Mouse (Mus musculus) MEL (cell line): ENCODE results near the gene Bbs7. TPM values are rescaled to one million over a fixed set of nuclear protein-coding genes. Genes with fewer than 3 reads are reported as not detected.

Experiments used
- DNase-seq: peaks from one replicate; pipeline ENCODE4 v3.0.0; 2011; ENCODE audit warnings: low read depth, low spot score
- H3K27ac ChIP-seq: 2 replicates; pipeline ENCODE4 v1.5.1; 2012; ENCODE audit warnings: low read depth, mild to moderate bottlenecking, control low read depth, low read length, moderate library complexity; ENCODE audit not compliant: control insufficient read depth
- H3K27me3 ChIP-seq, 2 experiments: fragments of 150-350 bp in 1 of 2; sonication (generic) in 1 of 2; 2 replicates each; pipeline ENCODE4 v1.6.1; 2012; ENCODE audit warnings: low read length in 2 of 2, mild to moderate bottlenecking in 2 of 2, improper control_type of control experiment in 1 of 2, moderate library complexity in 1 of 2; ENCODE audit not compliant: insufficient read depth in 2 of 2, control insufficient read depth in 1 of 2
- H3K36me3 ChIP-seq, 2 experiments: 2 replicates each; pipeline ENCODE4 v1.6.1; 2012 to 2014; ENCODE audit warnings: low read length in 2 of 2, improper control_type of control experiment in 1 of 2, inconsistent platforms in 1 of 2, mild to moderate bottlenecking in 1 of 2; ENCODE audit not compliant: insufficient read depth in 2 of 2, control insufficient read depth in 1 of 2
- H3K4me1 ChIP-seq, 2 experiments: fragments of 150-350 bp in 1 of 2; sonication (generic) in 1 of 2; 2 replicates each; pipeline ENCODE4 v1.6.1; 2012; ENCODE audit warnings: low read length in 2 of 2, improper control_type of control experiment in 1 of 2, mild to moderate bottlenecking in 1 of 2; ENCODE audit not compliant: insufficient read depth in 2 of 2, control insufficient read depth in 1 of 2
- H3K4me3 ChIP-seq, 2 experiments: fragments of 150-350 bp in 1 of 2; sonication (generic) in 1 of 2; 2 replicates each; pipeline ENCODE4 v1.5.1; 2012; ENCODE audit warnings: low read depth in 2 of 2, low read length in 2 of 2, mild to moderate bottlenecking in 2 of 2, moderate library complexity in 2 of 2, control low read depth in 1 of 2, improper control_type of control experiment in 1 of 2; ENCODE audit not compliant: control insufficient read depth in 1 of 2, insufficient read depth in 1 of 2
- H3K79me2 ChIP-seq: 2 replicates; pipeline ENCODE4 v1.6.1; 2012; ENCODE audit warnings: mild to moderate bottlenecking, low read length, moderate library complexity; ENCODE audit not compliant: control insufficient read depth, poor library complexity, insufficient read depth
- H3K9ac ChIP-seq: 2 replicates; pipeline ENCODE4 v1.6.1; 2012; ENCODE audit warnings: low read depth, mild to moderate bottlenecking, control low read depth, low read length, moderate library complexity; ENCODE audit not compliant: control insufficient read depth, poor library complexity, severe bottlenecking
- H3K9me3 ChIP-seq: fragments of 150-350 bp; sonication (generic); replicated peaks from 2 replicates; pipeline ENCODE4 v1.6.1; 2012; ENCODE audit warnings: mild to moderate bottlenecking, low read length, improper control_type of control experiment, moderate library complexity; ENCODE audit not compliant: insufficient read depth
- CHD2 ChIP-seq: IDR thresholded peaks from 2 replicates; pipeline ENCODE4 v1.6.1; 2011; ENCODE audit warnings: low read length, improper control_type of control experiment
- E2F4 ChIP-seq: IDR thresholded peaks from 2 replicates; pipeline ENCODE4 v1.6.1; 2011; ENCODE audit warnings: low read depth, low read length, improper control_type of control experiment, borderline replicate concordance
- ELF1 ChIP-seq: IDR thresholded peaks from 2 replicates; pipeline ENCODE4 v1.6.1; 2014; ENCODE audit warnings: low read depth, mild to moderate bottlenecking, inconsistent platforms, low read length, improper control_type of control experiment, moderate library complexity
- HCFC1 ChIP-seq: IDR thresholded peaks from 2 replicates; pipeline ENCODE4 v1.6.1; 2012; ENCODE audit warnings: low read depth, mild to moderate bottlenecking, inconsistent platforms, low read length, improper control_type of control experiment, moderate library complexity
- JUND ChIP-seq: IDR thresholded peaks from 2 replicates; pipeline ENCODE4 v1.6.1; 2011; ENCODE audit warnings: low read depth, mild to moderate bottlenecking, improper control_type of control experiment, low read length
- KAT2A ChIP-seq: conservative IDR thresholded peaks from 2 replicates; pipeline ENCODE4 v1.6.1; 2012; ENCODE audit warnings: low read depth, low read length, improper control_type of control experiment, inconsistent platforms
- MAFK ChIP-seq: IDR thresholded peaks from 2 replicates; pipeline ENCODE4 v1.6.1; 2011; ENCODE audit warnings: low read depth, mild to moderate bottlenecking, low read length, improper control_type of control experiment, borderline replicate concordance
- MAX ChIP-seq: IDR thresholded peaks from 2 replicates; pipeline ENCODE4 v1.6.1; 2011; ENCODE audit warnings: low read length, improper control_type of control experiment
- MEF2A ChIP-seq: IDR thresholded peaks from 2 replicates; pipeline ENCODE4 v1.6.1; 2014; ENCODE audit warnings: low read depth, mild to moderate bottlenecking, inconsistent platforms, low read length, improper control_type of control experiment; ENCODE audit not compliant: poor library complexity, insufficient replicate concordance, severe bottlenecking; ENCODE audit errors: extremely low read depth
- MXI1 ChIP-seq: IDR thresholded peaks from 2 replicates; pipeline ENCODE4 v1.6.1; 2011; ENCODE audit warnings: mild to moderate bottlenecking, low read depth, low read length, improper control_type of control experiment
- MYB ChIP-seq: IDR thresholded peaks from 2 replicates; pipeline ENCODE4 v1.6.1; 2011; ENCODE audit warnings: mild to moderate bottlenecking, low read depth, low read length, improper control_type of control experiment
- MYC ChIP-seq: IDR thresholded peaks from 2 replicates; pipeline ENCODE4 v1.6.1; 2011; ENCODE audit warnings: low read depth, mild to moderate bottlenecking, low read length, improper control_type of control experiment, moderate library complexity
- NELFE ChIP-seq: IDR thresholded peaks from 2 replicates; pipeline ENCODE4 v1.6.1; 2011; ENCODE audit warnings: low read depth, low read length, improper control_type of control experiment
- NRF1 ChIP-seq: IDR thresholded peaks from 2 replicates; pipeline ENCODE4 v1.6.1; 2014; ENCODE audit warnings: low read depth, mild to moderate bottlenecking, inconsistent platforms, low read length, improper control_type of control experiment, moderate library complexity; ENCODE audit not compliant: poor library complexity, insufficient read depth, severe bottlenecking
- POLR2AphosphoS5 ChIP-seq: IDR thresholded peaks from 2 replicates; pipeline ENCODE4 v1.6.1; 2012; ENCODE audit warnings: low read depth, borderline replicate concordance, mild to moderate bottlenecking, inconsistent platforms, low read length, moderate library complexity, mixed read lengths
- RAD21 ChIP-seq: IDR thresholded peaks from 2 replicates; pipeline ENCODE4 v1.6.1; 2011; ENCODE audit warnings: mild to moderate bottlenecking, low read depth, low read length, improper control_type of control experiment
- RCOR1 ChIP-seq: IDR thresholded peaks from 2 replicates; pipeline ENCODE4 v1.6.1; 2012; ENCODE audit warnings: low read depth, mild to moderate bottlenecking, inconsistent platforms, low read length, improper control_type of control experiment
- SIN3A ChIP-seq: IDR thresholded peaks from 2 replicates; pipeline ENCODE4 v1.6.1; 2012; ENCODE audit warnings: low read length, improper control_type of control experiment, inconsistent platforms
- SMC3 ChIP-seq: IDR thresholded peaks from 2 replicates; pipeline ENCODE4 v1.6.1; 2011; ENCODE audit warnings: low read depth, low read length, improper control_type of control experiment
- TAL1 ChIP-seq: IDR thresholded peaks from 2 replicates; pipeline ENCODE4 v1.6.1; 2012; ENCODE audit warnings: mild to moderate bottlenecking, inconsistent platforms, low read length, moderate library complexity, mixed read lengths
- TBP ChIP-seq: IDR thresholded peaks from 2 replicates; pipeline ENCODE4 v1.8.0; 2011; ENCODE audit warnings: low read depth, low read length, improper control_type of control experiment
- UBTF ChIP-seq: IDR thresholded peaks from 2 replicates; pipeline ENCODE4 v1.6.1; 2012; ENCODE audit warnings: low read depth, mild to moderate bottlenecking, inconsistent platforms, low read length, improper control_type of control experiment, moderate library complexity, borderline replicate concordance; ENCODE audit not compliant: insufficient read depth
- USF1 ChIP-seq: IDR thresholded peaks from 2 replicates; pipeline ENCODE4 v1.6.1; 2014; ENCODE audit warnings: low read depth, mild to moderate bottlenecking, inconsistent platforms, low read length, improper control_type of control experiment, moderate library complexity
- USF2 ChIP-seq, 2 experiments: IDR thresholded peaks; 2 replicates each; pipeline ENCODE4 v1.6.1; 2011 to 2012; ENCODE audit warnings: improper control_type of control experiment in 2 of 2, low read length in 2 of 2, borderline replicate concordance in 1 of 2, inconsistent platforms in 1 of 2, low read depth in 1 of 2, mild to moderate bottlenecking in 1 of 2; ENCODE audit not compliant: insufficient read depth in 1 of 2
- ZKSCAN1 ChIP-seq: IDR thresholded peaks from 2 replicates; pipeline ENCODE4 v1.6.1; 2012; ENCODE audit warnings: low read depth, mild to moderate bottlenecking, inconsistent platforms, low read length, improper control_type of control experiment, moderate library complexity
- polyA plus RNA-seq, 2 experiments: library from polyadenylated mRNA; stranded (reverse) in 1 of 2; unstranded in 1 of 2; fragments of >175 nt in 1 of 2; fragments of >200 nt in 1 of 2; gene quantifications; 2 replicates each; pipeline versions ENCODE4 v1.2.1 to v1.2.4; 2012; ENCODE audit warnings: low replicate concordance in 2 of 2, low read depth in 1 of 2; ENCODE audit not compliant: insufficient read length in 2 of 2, insufficient read depth in 1 of 2, missing spikeins in 1 of 2
- total RNA-seq: library from RNA; depleted of rRNA; stranded (reverse); fragments of 300-350 nt; gene quantifications from 2 replicates; pipeline ENCODE4 v1.2.3, GENCODE M21; 2012

Bbs7 gene
- total and polyA plus RNA-seq, 3 experiments: not detected

DNA sequence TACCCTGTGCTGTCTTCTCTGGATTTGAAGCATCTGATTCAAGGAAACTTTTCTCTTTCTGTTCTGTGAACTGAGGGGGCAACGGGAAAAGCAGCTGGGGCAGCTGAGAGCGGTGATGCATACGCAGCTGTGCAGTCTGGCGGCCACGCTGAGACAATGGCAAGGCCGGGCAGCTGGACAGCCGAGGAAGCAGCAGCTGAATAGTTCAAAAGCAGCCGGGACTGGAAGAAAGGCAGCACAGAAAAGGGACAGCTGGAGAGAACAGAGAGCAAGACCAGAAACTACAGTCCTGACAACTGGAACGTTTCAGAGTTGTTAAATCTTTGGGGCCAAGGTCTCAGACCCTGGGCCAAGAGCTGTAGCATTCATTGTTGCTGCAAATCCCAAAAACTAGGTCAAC, 61.9 kb downstream of the Bbs7 start:
- no peak overlapping the region for H3K4me3 ChIP-seq
- H3K27me3 ChIP-seq: no peaks in the 10 kb centered on the region
- H3K4me1 ChIP-seq: peaks cover 0 to 4% of the 10 kb centered on the region in 2 experiments; a peak in 1 of 4 replicates
- no peak for TF ChIP-seq HCFC1
- TF ChIP-seq NRF1: no peak
- no peak for TF ChIP-seq SMC3
- no peak for TF ChIP-seq ZKSCAN1
- TF ChIP-seq MXI1: no peak
- TF ChIP-seq MAX: no peak
- no peak for TF ChIP-seq UBTF
- TF ChIP-seq POLR2AphosphoS5: no peak
- TF ChIP-seq MAFK: no peak
- TF ChIP-seq, all 39 proteins: peak for 0
- H3K36me3 ChIP-seq: peaks cover 0 to 2% of the 10 kb centered on the region in 2 experiments; a peak in 2 of 4 replicates
- no peaks in the 10 kb centered on the region for H3K9me3 ChIP-seq
- peaks cover 6% of the 10 kb centered on the region for H3K79me2 ChIP-seq
- no peak for DNase-seq
- H3K9ac ChIP-seq: no peak overlapping the region
- no peak overlapping the region for H3K27ac ChIP-seq

DNA sequence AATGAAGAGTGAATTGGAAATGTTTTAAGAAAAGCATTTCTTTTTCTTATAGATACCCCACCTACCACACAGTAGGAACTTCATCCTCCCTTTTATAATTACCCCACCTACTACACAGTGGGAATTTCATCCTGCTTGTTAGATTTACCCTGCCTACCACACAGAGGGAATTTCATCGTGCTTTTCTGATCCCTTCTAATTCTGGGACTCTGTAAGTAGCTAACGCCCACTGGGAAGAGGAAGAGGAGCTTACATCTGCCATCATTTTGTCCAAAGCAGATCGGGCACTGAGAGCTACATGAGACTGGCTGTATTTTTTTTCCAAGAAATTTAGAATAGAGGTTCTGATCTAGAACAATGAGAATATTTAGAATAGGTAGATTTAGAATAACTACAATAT, 68.3 kb downstream of the Bbs7 start:
- no peaks in the 10 kb centered on the region for H3K36me3 ChIP-seq
- H3K9me3 ChIP-seq: no peaks in the 10 kb centered on the region
- H3K4me3 ChIP-seq: no peak overlapping the region
- no peaks in the 10 kb centered on the region for H3K4me1 ChIP-seq
- H3K27ac ChIP-seq: no peak overlapping the region
- no peak for DNase-seq
- no peaks in the 10 kb centered on the region for H3K79me2 ChIP-seq
- peaks cover 4 to 8% of the 10 kb centered on the region in 2 experiments; a peak in 2 of 4 replicates for H3K27me3 ChIP-seq
- no peak overlapping the region for H3K9ac ChIP-seq
- TF ChIP-seq JUND (no peak), MXI1 (no peak), TAL1 (no peak), RCOR1 (no peak), RAD21 (no peak), ELF1 (no peak), TBP (no peak), KAT2A (no peak), SIN3A (no peak), MYC (no peak), MEF2A (no peak), MYB (no peak), USF2 (IDR thresholded peaks at IDR 0.05; ENCODE audit: borderline replicate concordance in 1 of 2, insufficient read depth in 1 of 2, low read depth in 1 of 2, low read length in 2 of 2) (no peak), CHD2 (no peak), POLR2AphosphoS5 (no peak), MAX (no peak), USF1 (no peak), NELFE (no peak), SMC3 (no peak), E2F4 (no peak)
- TF ChIP-seq, all 39 proteins: peak for 0
